In genomic region chr16:11132839-11133238, GRCm38 (mm10) we compare ENCODE assay signal across 8 mouse cellular contexts. TPM values are rescaled to one million over a fixed set of nuclear protein-coding genes. Genes with fewer than 3 reads are reported as not detected.
DNase-seq lines count a peak whose midpoint lies in the region; ATAC-seq and TF ChIP-seq lines count a peak whose summit lies in the region.

No protein-coding gene starts in this region.

- peak overlapping the region; percentile 65 for H3K4me2 ChIP-seq in lung, embryonic 15.5 days
- H3K4me2 ChIP-seq in forebrain, embryonic 11.5 days (ENCODE audit: low read depth, low read length, severe bottlenecking): peak overlapping the region; percentile 81; the same call in 1 of the 2 replicates
- peak overlapping the region; percentile 80 for H3K4me2 ChIP-seq in limb, embryonic 14.5 days (replicated peaks; ENCODE audit: low read depth, low read length, severe bottlenecking)
- H3K4me2 ChIP-seq in stomach, embryonic 16.5 days (ENCODE audit: low read depth, low read length): peak overlapping the region; percentile 80

- peaks cover 21% of the 10 kb centered on the region; the same call in 1 of the 2 replicates for H3K36me3 ChIP-seq in lung, embryonic 15.5 days
- H3K36me3 ChIP-seq in forebrain, embryonic 11.5 days (ENCODE audit: control insufficient read depth, insufficient read depth, low read length): peaks cover 2% of the 10 kb centered on the region; the same call in 1 of the 2 replicates
- H3K36me3 ChIP-seq in limb, embryonic 14.5 days (ENCODE audit: control insufficient read depth, insufficient read depth, low read length): peaks cover 27% of the 10 kb centered on the region
- H3K36me3 ChIP-seq in stomach, embryonic 16.5 days (ENCODE audit: control insufficient read depth, insufficient read depth, low read length): peaks cover 6% of the 10 kb centered on the region; the same call in 1 of the 2 replicates

- peak overlapping the region; percentile 97 for H3K9ac ChIP-seq in lung, embryonic 15.5 days
- no peak overlapping the region; the same call in 1 of the 2 replicates for H3K9ac ChIP-seq in forebrain, embryonic 11.5 days (ENCODE audit: low read length)
- H3K9ac ChIP-seq in limb, embryonic 14.5 days (ENCODE audit: low read depth, low read length, severe bottlenecking): peak overlapping the region; percentile 90
- H3K9ac ChIP-seq in stomach, embryonic 16.5 days (ENCODE audit: low read length): peak overlapping the region; percentile 96; the same call in 1 of the 2 replicates

- no peak for TF ChIP-seq POLR2A in limb, embryonic 14.5 days (IDR thresholded peaks at IDR 0.05; ENCODE audit: borderline replicate concordance, extremely low read depth, insufficient read depth, insufficient read length)

- H3K9me3 ChIP-seq in lung, embryonic 15.5 days: no peaks in the 10 kb centered on the region
- no peaks in the 10 kb centered on the region for H3K9me3 ChIP-seq in forebrain, embryonic 11.5 days (ENCODE audit: control insufficient read depth, low read length)
- no peaks in the 10 kb centered on the region for H3K9me3 ChIP-seq in limb, embryonic 14.5 days (ENCODE audit: control insufficient read depth, low read length)
- H3K9me3 ChIP-seq in stomach, embryonic 16.5 days (replicated peaks; ENCODE audit: control insufficient read depth, low read length): no peaks in the 10 kb centered on the region

- DNase-seq in lung, adult 18-20 months: no peak
- DNase-seq in forebrain, embryonic 11.5 days (ENCODE audit: low spot score): no peak
- no peak for DNase-seq in limb, embryonic 14.5 days (ENCODE audit: low spot score)
- no peak for DNase-seq in spleen, adult 12 weeks (ENCODE audit: low spot score)
- DNase-seq in spleen, postnatal 4 days (ENCODE audit: low spot score in 2 of 2): no peak

- WGBS in lung, embryonic 15.5 days: 6% methylated on average over 2 of the region's 2 CpGs
- 46% methylated on average over 2 of the region's 2 CpGs for WGBS in forebrain, embryonic 11.5 days
- WGBS in limb, embryonic 14.5 days: 2% methylated on average over 2 of the region's 2 CpGs
- 3% methylated on average over 2 of the region's 2 CpGs for WGBS in stomach, embryonic 16.5 days

- H3K27me3 ChIP-seq in lung, embryonic 15.5 days: no peaks in the 10 kb centered on the region
- no peaks in the 10 kb centered on the region for H3K27me3 ChIP-seq in forebrain, embryonic 11.5 days (ENCODE audit: control insufficient read depth, insufficient read depth, low read length)
- no peaks in the 10 kb centered on the region for H3K27me3 ChIP-seq in limb, embryonic 14.5 days (ENCODE audit: control insufficient read depth, insufficient read depth, low read length)
- no peaks in the 10 kb centered on the region for H3K27me3 ChIP-seq in stomach, embryonic 16.5 days (ENCODE audit: control insufficient read depth, insufficient read depth, low read length)

- H3K27ac ChIP-seq in lung, embryonic 15.5 days: no peak overlapping the region
- no peak overlapping the region for H3K27ac ChIP-seq in forebrain, embryonic 11.5 days (ENCODE audit: low read depth, low read length)
- no peak overlapping the region for H3K27ac ChIP-seq in limb, embryonic 14.5 days (replicated peaks; ENCODE audit: low read depth, low read length)
- no peak overlapping the region for H3K27ac ChIP-seq in stomach, embryonic 16.5 days (ENCODE audit: low read length)

- no peak for ATAC-seq in lung, embryonic 15.5 days (ENCODE audit: borderline replicate concordance, extremely low read depth, low FRiP score, low TSS enrichment)
- ATAC-seq in forebrain, embryonic 11.5 days (replicated peaks; ENCODE audit: low FRiP score): no peak
- no peak for ATAC-seq in limb, embryonic 14.5 days (ENCODE audit: low FRiP score, low read depth)
- no peak for ATAC-seq in stomach, embryonic 16.5 days (ENCODE audit: insufficient read depth, low FRiP score)
- no peak for ATAC-seq in megakaryocyte progenitor cell, adult 5-6 weeks (replicated peaks; ENCODE audit: poor library complexity)

- H3K4me1 ChIP-seq in lung, embryonic 15.5 days: peaks cover 17% of the 10 kb centered on the region
- H3K4me1 ChIP-seq in forebrain, embryonic 11.5 days (replicated peaks; ENCODE audit: control insufficient read depth, insufficient read depth, low read length): peaks cover 5% of the 10 kb centered on the region; the same call in 1 of the 2 replicates
- H3K4me1 ChIP-seq in limb, embryonic 14.5 days (ENCODE audit: control insufficient read depth, insufficient read depth, low read length): peaks cover 17% of the 10 kb centered on the region
- peaks cover 19% of the 10 kb centered on the region; the same call in 1 of the 2 replicates for H3K4me1 ChIP-seq in stomach, embryonic 16.5 days (ENCODE audit: control insufficient read depth, insufficient read depth, low read length)

- peak overlapping the region; percentile 93 for H3K4me3 ChIP-seq in lung, embryonic 15.5 days
- H3K4me3 ChIP-seq in forebrain, embryonic 11.5 days (ENCODE audit: low read depth, low read length): no peak overlapping the region
- peak overlapping the region; percentile 89 for H3K4me3 ChIP-seq in limb, embryonic 14.5 days (replicated peaks; ENCODE audit: low read length)
- peak overlapping the region; percentile 96 for H3K4me3 ChIP-seq in stomach, embryonic 16.5 days (replicated peaks; ENCODE audit: low read length)

RNA-seq across cellular contexts. Expression of gene Txndc11, which starts 1.6 kb away (rescaled TPM):
- 32.3 and 34.6 TPM in 2 replicates for polyA plus RNA-seq in lung, embryonic 15.5 days (2015; fragmentation: Nextera tagmentation; extraction: Ambion mirVana)
- 30.5 and 32.2 TPM in 2 replicates for polyA plus RNA-seq in forebrain, embryonic 11.5 days (2014; fragmentation: Nextera tagmentation; extraction: Ambion mirVana)
- polyA plus RNA-seq in limb, embryonic 14.5 days (2012; rRNA removed): 36.9 and 41.7 TPM in 2 replicates
- 45.0 and 47.9 TPM in 2 replicates for polyA plus RNA-seq in limb, embryonic 14.5 days (2014; fragmentation: Nextera tagmentation; extraction: Ambion mirVana)
- polyA plus RNA-seq in stomach, embryonic 16.5 days (2015; fragmentation: Nextera tagmentation; extraction: Ambion mirVana): 32.0 and 34.0 TPM in 2 replicates
- 50.0 and 55.9 TPM in 2 replicates for total RNA-seq in megakaryocyte progenitor cell, adult 5-6 weeks (2015)
- total RNA-seq in megakaryocyte progenitor cell, adult 5-6 weeks (2017): 36.1 and 39.0 TPM in 2 replicates

RNA-seq across cellular contexts. Expression of gene Zc3h7a, which starts 43.4 kb away (rescaled TPM):
- polyA plus RNA-seq in lung, embryonic 15.5 days (2015; fragmentation: Nextera tagmentation; extraction: Ambion mirVana): 86.7 and 92.9 TPM in 2 replicates
- 91.2 and 100 TPM in 2 replicates for polyA plus RNA-seq in forebrain, embryonic 11.5 days (2014; fragmentation: Nextera tagmentation; extraction: Ambion mirVana)
- 191 and 218 TPM in 2 replicates for polyA plus RNA-seq in limb, embryonic 14.5 days (2012; rRNA removed)
- 94.9 and 105 TPM in 2 replicates for polyA plus RNA-seq in limb, embryonic 14.5 days (2014; fragmentation: Nextera tagmentation; extraction: Ambion mirVana)
- polyA plus RNA-seq in stomach, embryonic 16.5 days (2015; fragmentation: Nextera tagmentation; extraction: Ambion mirVana): 111 and 117 TPM in 2 replicates
- total RNA-seq in megakaryocyte progenitor cell, adult 5-6 weeks (2015): 156 and 188 TPM in 2 replicates
- total RNA-seq in megakaryocyte progenitor cell, adult 5-6 weeks (2017): 214 and 269 TPM in 2 replicates
